Mouse (Mus musculus) kidney, postnatal 0 days (tissue): ENCODE measurements around the gene Dnajc27. TPM values are rescaled to one million over a fixed set of nuclear protein-coding genes. Genes with fewer than 3 reads are reported as not detected.

Source experiments
- ATAC-seq: fragments of 200-750 bp; cut with Nextera tagmentation; replicated peaks from 2 replicates; pipeline ENCODE4 v1.8.0; 2017; ENCODE audit warnings: low read depth, moderate number of reproducible peaks, moderate TSS enrichment, moderate library complexity; ENCODE audit not compliant: low FRiP score
- DNase-seq: peaks from one replicate; pipeline ENCODE4 v3.0.0-alpha.2; 2016; ENCODE audit warnings: low spot score
- H3K27ac ChIP-seq: fragments of 300-500 bp; sonication (generic); 2 replicates; pipeline ENCODE4 v1.5.1; 2014; ENCODE audit warnings: mild to moderate bottlenecking
- H3K27me3 ChIP-seq: fragments of 300-500 bp; sonication (generic); 2 replicates; pipeline ENCODE4 v1.6.1; 2014; ENCODE audit warnings: low read length, mixed read lengths; ENCODE audit not compliant: insufficient read depth
- H3K36me3 ChIP-seq: fragments of 300-500 bp; sonication (generic); 2 replicates; pipeline ENCODE4 v1.6.1; 2014; ENCODE audit warnings: low read length, mixed read lengths; ENCODE audit not compliant: insufficient read depth
- H3K4me1 ChIP-seq: fragments of 300-500 bp; sonication (generic); replicated peaks from 2 replicates; pipeline ENCODE4 v1.6.1; 2014; ENCODE audit warnings: antibody characterized with exemption, low read length, mixed read lengths; ENCODE audit not compliant: insufficient read depth
- H3K4me2 ChIP-seq: fragments of 300-500 bp; sonication (generic); 2 replicates; pipeline ENCODE4 v1.6.1; 2014; ENCODE audit warnings: mild to moderate bottlenecking, low read length, moderate library complexity, mixed read lengths
- H3K4me3 ChIP-seq: fragments of 300-500 bp; sonication (generic); replicated peaks from 2 replicates; pipeline ENCODE4 v1.5.1; 2014; ENCODE audit warnings: low read depth, low read length
- H3K9ac ChIP-seq: fragments of 300-500 bp; sonication (generic); 2 replicates; pipeline ENCODE4 v1.6.1; 2014; ENCODE audit warnings: low read depth, low read length
- H3K9me3 ChIP-seq: fragments of 300-500 bp; sonication (generic); replicated peaks from 2 replicates; pipeline ENCODE4 v1.6.1; 2016; ENCODE audit warnings: low read length, inconsistent platforms, mixed read lengths
- CTCF ChIP-seq: IDR thresholded peaks from 2 replicates; pipeline ENCODE4 v1.5.1; 2016; ENCODE audit warnings: antibody characterized with exemption, low read depth, mild to moderate bottlenecking, moderate library complexity
- WGBS: fragments of 180-500 bp; shearing (Covaris S2); extraction: QIAGEN DNeasy Blood & Tissue Kit; methylation state at CpG from one replicate; pipeline ENCODE4 v1.1.7; 2014; 5-methylcytosine and 5-hydroxymethylcytosine counted together
- polyA plus RNA-seq: library from polyadenylated mRNA; unstranded; fragments of >200 nt; fragmentation: Nextera tagmentation; extraction: Ambion mirVana; gene quantifications from 2 replicates; pipeline ENCODE4 v1.2.1, GENCODE M21; 2015

Dnajc27 gene
- polyA plus RNA-seq, 1 experiment from 2014 or later: 4.0 TPM

DNA sequence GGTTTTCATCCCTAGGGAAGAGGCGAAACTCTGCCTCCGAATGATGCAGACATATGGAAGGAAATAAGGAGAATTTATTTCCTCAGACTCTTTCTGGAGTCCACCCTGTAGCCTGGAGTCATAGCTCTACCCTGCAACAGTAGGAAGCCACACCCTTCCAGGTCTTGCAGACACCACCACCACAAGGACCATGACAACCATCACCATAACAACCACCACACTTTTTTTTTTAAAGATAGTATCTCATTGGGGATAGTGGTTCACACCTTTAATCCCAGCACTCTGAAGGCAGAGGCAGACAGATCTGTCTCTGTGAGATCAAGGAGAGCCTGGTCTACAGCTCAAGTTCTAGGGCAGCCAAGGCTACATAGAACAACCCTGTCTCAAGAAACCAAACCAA is 16.9 kb upstream of the Dnajc27 start:
- no peak overlapping the region for H3K27ac ChIP-seq
- H3K4me2 ChIP-seq: no peak overlapping the region
- ATAC-seq (no peak), DNase-seq (no peak)
- WGBS: 88% methylated on average over 2 of the region's 2 CpGs
- H3K36me3 ChIP-seq: no peaks in the 10 kb centered on the region
- H3K4me1 ChIP-seq: no peaks in the 10 kb centered on the region
- no peak overlapping the region for H3K9ac ChIP-seq
- TF ChIP-seq CTCF: no peak
- no peak overlapping the region for H3K4me3 ChIP-seq
- H3K27me3 ChIP-seq: no peaks in the 10 kb centered on the region
- H3K9me3 ChIP-seq: no peaks in the 10 kb centered on the region

GRCm38 (mm10) chr12:4065944-4066343 is 16.4 kb upstream of the Dnajc27 start:
- ATAC-seq (no peak), DNase-seq (no peak)
- H3K4me2 ChIP-seq: no peak overlapping the region
- 73% methylated on average over 8 of the region's 8 CpGs for WGBS
- no peak for TF ChIP-seq CTCF
- H3K27ac ChIP-seq: no peak overlapping the region
- H3K4me1 ChIP-seq: no peaks in the 10 kb centered on the region
- H3K9ac ChIP-seq: no peak overlapping the region
- H3K9me3 ChIP-seq: no peaks in the 10 kb centered on the region
- no peak overlapping the region for H3K4me3 ChIP-seq
- no peaks in the 10 kb centered on the region for H3K36me3 ChIP-seq
- no peaks in the 10 kb centered on the region for H3K27me3 ChIP-seq

DNA sequence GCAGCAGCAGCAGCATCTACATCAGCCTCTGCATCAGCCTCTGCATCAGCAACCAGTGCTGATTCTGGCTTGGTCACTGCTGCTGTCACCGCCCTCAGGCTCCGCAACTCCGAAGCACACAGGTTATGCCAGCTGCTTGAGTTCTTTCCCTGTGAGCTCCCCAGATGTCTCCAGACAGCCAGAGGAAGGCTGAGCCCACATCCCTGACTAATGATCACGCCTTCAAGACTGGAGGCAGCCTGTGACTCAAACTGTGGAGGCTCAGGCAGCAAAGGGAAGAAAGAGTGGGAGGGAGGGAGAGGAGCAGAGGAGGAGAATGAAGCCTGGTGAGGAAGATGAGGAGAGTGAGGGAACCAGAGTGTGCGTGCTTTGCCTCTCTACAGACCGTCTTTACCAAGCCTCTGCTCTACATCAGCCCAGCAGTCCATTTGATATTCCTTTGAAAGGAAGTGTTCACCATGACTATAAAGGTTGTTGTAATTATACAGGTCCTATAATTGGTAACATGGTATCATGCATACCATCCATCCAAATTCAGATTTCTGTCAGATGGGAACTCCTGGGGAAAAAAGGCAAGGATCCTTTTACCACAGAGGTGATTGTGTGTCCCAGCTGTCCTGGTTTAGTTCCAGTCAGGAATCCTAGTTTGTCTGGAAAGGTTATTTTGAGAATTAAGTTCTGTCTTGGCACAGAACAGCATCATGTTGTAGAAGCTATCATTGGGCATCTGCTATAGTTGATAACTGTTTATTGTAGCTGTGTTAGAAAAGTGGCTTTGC is 15.5 kb upstream of the Dnajc27 start:
- Histone ChIP-seq H3K36me3 (no peaks in the 10 kb centered on the region), H3K9ac (no peak overlapping the region), H3K27ac (no peak overlapping the region), H3K4me1 (no peaks in the 10 kb centered on the region), H3K27me3 (no peaks in the 10 kb centered on the region), H3K4me3 (no peak overlapping the region), H3K4me2 (no peak overlapping the region), H3K9me3 (no peaks in the 10 kb centered on the region)
- 77% methylated on average over 6 of the region's 6 CpGs for WGBS
- ATAC-seq (no peak), DNase-seq (no peak)
- TF ChIP-seq CTCF: no peak

GRCm38 (mm10) chr12:4068551-4068950 is 13.8 kb upstream of the Dnajc27 start:
- WGBS: 74% methylated on average over 4 of the region's 4 CpGs
- Histone ChIP-seq H3K27me3 (no peaks in the 10 kb centered on the region), H3K4me2 (no peak overlapping the region), H3K4me3 (no peak overlapping the region), H3K36me3 (no peaks in the 10 kb centered on the region), H3K9me3 (no peaks in the 10 kb centered on the region), H3K9ac (no peak overlapping the region), H3K27ac (no peak overlapping the region), H3K4me1 (no peaks in the 10 kb centered on the region)
- DNase-seq: no peak
- no peak for ATAC-seq
- TF ChIP-seq CTCF: no peak

DNA sequence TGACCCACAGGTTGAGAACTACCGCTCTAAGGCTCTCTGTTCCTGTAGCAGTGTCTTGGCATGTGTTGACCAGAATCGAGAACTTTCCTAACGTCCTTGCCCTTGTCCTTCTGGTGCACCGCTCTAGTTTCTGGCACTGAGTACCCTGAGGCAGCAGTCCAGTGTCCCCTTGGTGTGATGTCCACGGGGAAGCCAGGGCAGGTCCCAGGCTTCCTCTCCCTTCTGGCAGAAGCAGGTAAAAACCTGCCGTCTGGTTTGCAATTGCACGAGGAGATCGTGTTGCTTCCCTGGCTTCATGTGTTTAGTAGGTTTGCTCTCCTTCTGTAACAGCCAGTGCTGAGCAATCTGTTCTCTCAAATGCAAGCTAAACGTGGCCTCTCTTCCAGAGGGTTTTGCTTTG is 10.7 kb upstream of the Dnajc27 start:
- ATAC-seq (no peak), DNase-seq (no peak)
- no peak overlapping the region for H3K4me3 ChIP-seq
- no peak overlapping the region for H3K27ac ChIP-seq
- WGBS: 78% methylated on average over 9 of the region's 9 CpGs
- H3K4me2 ChIP-seq: no peak overlapping the region
- H3K9ac ChIP-seq: no peak overlapping the region
- no peak for TF ChIP-seq CTCF
- H3K4me1 ChIP-seq: no peaks in the 10 kb centered on the region
- H3K27me3 ChIP-seq: no peaks in the 10 kb centered on the region
- H3K36me3 ChIP-seq: no peaks in the 10 kb centered on the region
- H3K9me3 ChIP-seq: no peaks in the 10 kb centered on the region

DNA sequence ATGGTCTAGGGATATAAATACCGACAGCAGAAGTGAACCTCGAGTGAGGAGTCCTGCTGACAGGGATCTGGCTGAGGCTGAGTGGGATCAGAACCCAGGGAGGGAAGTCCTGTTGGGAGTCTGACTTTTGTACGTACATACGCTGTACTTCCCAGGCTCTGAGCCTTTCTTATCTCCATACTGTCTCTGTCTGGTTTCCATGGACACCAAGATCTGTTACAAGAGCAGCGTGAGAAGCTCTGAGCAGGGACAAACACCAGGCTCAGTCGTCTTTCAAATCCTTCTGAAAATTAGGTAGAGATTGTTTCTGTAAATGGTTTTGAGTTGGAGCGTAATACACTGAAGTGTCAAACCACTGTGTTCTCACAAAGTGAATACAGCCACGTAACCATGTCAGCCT is 7.0 kb upstream of the Dnajc27 start:
- Histone ChIP-seq H3K9me3 (no peaks in the 10 kb centered on the region), H3K4me3 (no peak overlapping the region), H3K27ac (no peak overlapping the region), H3K36me3 (no peaks in the 10 kb centered on the region), H3K27me3 (no peaks in the 10 kb centered on the region), H3K4me2 (no peak overlapping the region), H3K4me1 (no peaks in the 10 kb centered on the region), H3K9ac (no peak overlapping the region)
- ATAC-seq (no peak), DNase-seq (no peak)
- 67% methylated on average over 8 of the region's 8 CpGs for WGBS
- no peak for TF ChIP-seq CTCF

- H3K4me1 ChIP-seq: no peaks in the 10 kb centered on the region
- no peak overlapping the region for H3K4me2 ChIP-seq
- H3K4me3 ChIP-seq: no peak overlapping the region
- H3K27me3 ChIP-seq: no peaks in the 10 kb centered on the region
- ATAC-seq (no peak), DNase-seq (no peak)
- H3K36me3 ChIP-seq: no peaks in the 10 kb centered on the region
- H3K9ac ChIP-seq: no peak overlapping the region
- H3K27ac ChIP-seq: no peak overlapping the region
- no peak for TF ChIP-seq CTCF
- H3K9me3 ChIP-seq: no peaks in the 10 kb centered on the region
These were observed 6.0 kb upstream of the Dnajc27 start for GRCm38 (mm10) chr12:4076383-4076782.
